Mouse (Mus musculus) lung, postnatal 0 days (tissue): ENCODE data around the gene Creg1. TPM values are rescaled to one million over a fixed set of nuclear protein-coding genes. Genes with fewer than 3 reads are reported as not detected.

Source experiments
- ATAC-seq: fragments of 200-750 bp; cut with Nextera tagmentation; 2 replicates; pipeline ENCODE4 v1.8.0; 2017; ENCODE audit warnings: moderate library complexity
- DNase-seq: peaks from one replicate; pipeline ENCODE4 v3.0.0-alpha.2; 2016; ENCODE audit warnings: low spot score
- H3K27ac ChIP-seq: fragments of 300-500 bp; sonication (generic); 2 replicates; pipeline ENCODE4 v1.5.1; 2014; ENCODE audit warnings: antibody characterized with exemption, mild to moderate bottlenecking, low read length, mixed read lengths
- H3K27me3 ChIP-seq: fragments of 300-500 bp; sonication (generic); replicated peaks from 2 replicates; pipeline ENCODE4 v1.6.1; 2014; ENCODE audit warnings: low read length, mixed read lengths; ENCODE audit not compliant: insufficient read depth
- H3K36me3 ChIP-seq: fragments of 300-500 bp; sonication (generic); 2 replicates; pipeline ENCODE4 v1.6.1; 2014; ENCODE audit warnings: low read length, mixed read lengths; ENCODE audit not compliant: insufficient read depth
- H3K4me1 ChIP-seq: fragments of 300-500 bp; sonication (generic); 2 replicates; pipeline ENCODE4 v1.6.1; 2014; ENCODE audit warnings: antibody characterized with exemption, low read depth, low read length, mixed read lengths; ENCODE audit not compliant: insufficient read depth
- H3K4me2 ChIP-seq: fragments of 300-500 bp; sonication (generic); replicated peaks from 2 replicates; pipeline ENCODE4 v1.6.1; 2014; ENCODE audit warnings: low read depth, mild to moderate bottlenecking, low read length, moderate library complexity, mixed read lengths
- H3K4me3 ChIP-seq: fragments of 300-500 bp; sonication (generic); 2 replicates; pipeline ENCODE4 v1.5.1; 2014; ENCODE audit warnings: low read depth, low read length
- H3K9ac ChIP-seq: fragments of 300-500 bp; sonication (generic); replicated peaks from 2 replicates; pipeline ENCODE4 v1.6.1; 2014; ENCODE audit warnings: low read depth, mild to moderate bottlenecking
- H3K9me3 ChIP-seq: fragments of 300-500 bp; sonication (generic); 2 replicates; pipeline ENCODE4 v1.6.1; 2016; ENCODE audit warnings: low read length, mixed read lengths
- CTCF ChIP-seq: IDR thresholded peaks from 2 replicates; pipeline ENCODE4 v1.5.1; 2016; ENCODE audit warnings: antibody characterized with exemption, mild to moderate bottlenecking
- EP300 ChIP-seq: IDR thresholded peaks from 2 replicates; pipeline ENCODE4 v1.6.1; 2016; ENCODE audit warnings: antibody characterized with exemption, mild to moderate bottlenecking, control low read depth
- WGBS: fragments of 180-500 bp; shearing (Covaris S2); extraction: QIAGEN DNeasy Blood & Tissue Kit; methylation state at CpG from one replicate; pipeline ENCODE4 v1.1.7; 2014; 5-methylcytosine and 5-hydroxymethylcytosine counted together
- polyA plus RNA-seq: library from polyadenylated mRNA; unstranded; fragments of >200 nt; fragmentation: Nextera tagmentation; extraction: Ambion mirVana; gene quantifications from 2 replicates; pipeline ENCODE4 v1.2.1, GENCODE M21; 2015

Gene Creg1
- polyA plus RNA-seq, 1 experiment from 2014 or later = 148 TPM

GRCm38 (mm10) chr1:165722531-165723123 is 40.9 kb upstream of the Creg1 start:
- no peak for DNase-seq
- H3K9ac ChIP-seq = no peak overlapping the region
- H3K4me1 ChIP-seq = peaks cover 8% of the 10 kb centered on the region; the same call in 1 of the 2 replicates
- H3K9me3 ChIP-seq = no peaks in the 10 kb centered on the region
- 84% methylated on average over 9 of the region's 9 CpGs for WGBS
- no peak overlapping the region for H3K27ac ChIP-seq
- TF ChIP-seq EP300 (no peak), CTCF (no peak)
- no peak overlapping the region for H3K4me2 ChIP-seq
- ATAC-seq = no peak
- H3K27me3 ChIP-seq = no peaks in the 10 kb centered on the region
- no peak overlapping the region for H3K4me3 ChIP-seq
- no peaks in the 10 kb centered on the region for H3K36me3 ChIP-seq

GRCm38 (mm10) chr1:165724219-165725033 is 39.1 kb upstream of the Creg1 start:
- TF ChIP-seq CTCF (peak; percentile 10; the same call in 1 of the 2 replicates), EP300 (no peak)
- ATAC-seq (no peak), DNase-seq (no peak)
- WGBS = 43% methylated on average over 11 of the region's 11 CpGs
- no peaks in the 10 kb centered on the region for H3K27me3 ChIP-seq
- no peak overlapping the region for H3K4me2 ChIP-seq
- H3K9ac ChIP-seq = no peak overlapping the region
- H3K4me3 ChIP-seq = no peak overlapping the region
- H3K36me3 ChIP-seq = no peaks in the 10 kb centered on the region
- no peaks in the 10 kb centered on the region for H3K4me1 ChIP-seq
- no peaks in the 10 kb centered on the region for H3K9me3 ChIP-seq
- no peak overlapping the region for H3K27ac ChIP-seq

GRCm38 (mm10) chr1:165725039-165725644 is 38.4 kb upstream of the Creg1 start:
- no peak for ATAC-seq
- Histone ChIP-seq H3K9me3 (no peaks in the 10 kb centered on the region), H3K9ac (no peak overlapping the region), H3K4me3 (no peak overlapping the region), H3K4me2 (no peak overlapping the region), H3K36me3 (no peaks in the 10 kb centered on the region), H3K4me1 (no peaks in the 10 kb centered on the region), H3K27ac (no peak overlapping the region), H3K27me3 (no peaks in the 10 kb centered on the region)
- TF ChIP-seq EP300 = no peak
- no peak for TF ChIP-seq CTCF
- WGBS = 79% methylated on average over 4 of the region's 4 CpGs
- no peak for DNase-seq

- Histone ChIP-seq H3K36me3 (no peaks in the 10 kb centered on the region), H3K4me1 (no peaks in the 10 kb centered on the region), H3K9me3 (no peaks in the 10 kb centered on the region), H3K4me2 (no peak overlapping the region), H3K9ac (no peak overlapping the region), H3K27me3 (no peaks in the 10 kb centered on the region), H3K4me3 (no peak overlapping the region), H3K27ac (no peak overlapping the region)
- TF ChIP-seq EP300 (no peak), CTCF (no peak)
- 38% methylated on average over 1 of the region's 1 CpGs for WGBS
- ATAC-seq = no peak
- no peak for DNase-seq
These were observed 36.6 kb upstream of the Creg1 start for GRCm38 (mm10) chr1:165726986-165727385.

DNA sequence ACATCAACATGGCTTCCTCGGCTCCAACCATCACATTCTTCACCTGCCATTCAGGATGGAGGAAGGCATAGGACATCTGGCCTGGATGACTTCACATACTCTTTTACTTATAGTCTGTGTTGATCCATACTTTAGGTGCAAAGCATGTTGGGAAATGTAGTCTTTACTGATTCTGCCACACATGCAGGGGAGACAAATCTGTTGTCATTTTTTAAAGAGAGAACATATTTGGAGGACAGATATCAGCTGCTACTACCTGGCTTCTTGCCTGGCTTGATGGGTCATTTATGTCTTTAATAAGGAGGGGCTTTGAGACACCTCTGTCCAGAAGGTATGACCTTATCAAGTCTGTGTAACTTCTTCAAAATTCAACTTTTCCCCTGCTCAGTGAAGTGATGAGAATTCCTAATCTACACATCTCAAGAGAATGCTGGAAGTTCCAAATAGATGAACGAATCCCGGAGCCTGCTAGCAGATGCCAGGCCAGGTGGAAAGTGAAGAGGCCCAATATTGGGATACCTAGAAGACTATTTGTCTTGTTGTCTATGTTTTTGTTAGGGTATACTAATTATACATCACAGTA is 35.4 kb upstream of the Creg1 start:
- no peaks in the 10 kb centered on the region for H3K36me3 ChIP-seq
- no peak for TF ChIP-seq CTCF
- TF ChIP-seq EP300 = no peak
- H3K4me3 ChIP-seq = no peak overlapping the region
- 94% methylated on average over 3 of the region's 3 CpGs for WGBS
- no peak overlapping the region for H3K27ac ChIP-seq
- no peaks in the 10 kb centered on the region for H3K4me1 ChIP-seq
- H3K9me3 ChIP-seq = no peaks in the 10 kb centered on the region
- DNase-seq (no peak), ATAC-seq (no peak)
- H3K4me2 ChIP-seq = no peak overlapping the region
- no peak overlapping the region for H3K9ac ChIP-seq
- H3K27me3 ChIP-seq = no peaks in the 10 kb centered on the region

DNA sequence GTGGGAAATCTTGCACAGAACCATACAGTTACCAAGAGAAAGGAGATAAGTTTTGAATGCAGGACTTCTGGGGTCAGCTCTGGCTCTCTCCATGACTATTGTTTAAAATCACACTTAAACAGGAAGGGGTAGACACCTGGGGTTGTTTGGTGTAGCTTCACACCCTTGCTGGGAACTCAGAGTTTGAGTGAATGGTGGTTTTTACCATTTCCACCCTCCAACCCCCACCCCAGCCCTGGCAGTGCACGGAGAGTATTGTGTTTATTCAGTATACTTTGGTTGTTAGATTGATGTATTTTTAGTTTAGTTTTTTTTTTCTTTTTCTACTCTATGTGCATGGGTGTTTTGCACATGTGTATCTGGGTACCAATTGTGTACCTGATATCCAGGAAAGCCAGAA is 33.4 kb upstream of the Creg1 start:
- Histone ChIP-seq H3K36me3 (no peaks in the 10 kb centered on the region), H3K27me3 (no peaks in the 10 kb centered on the region), H3K4me1 (no peaks in the 10 kb centered on the region), H3K9ac (no peak overlapping the region), H3K4me2 (no peak overlapping the region), H3K4me3 (no peak overlapping the region), H3K9me3 (no peaks in the 10 kb centered on the region), H3K27ac (no peak overlapping the region)
- ATAC-seq = no peak
- TF ChIP-seq EP300 = no peak
- TF ChIP-seq CTCF = no peak
- no peak for DNase-seq
- 8% methylated on average over 1 of the region's 1 CpGs for WGBS
